Mouse (Mus musculus) MEL (cell line): ENCODE results near the gene Pde1c. TPM values are rescaled to one million over a fixed set of nuclear protein-coding genes. Genes with fewer than 3 reads are reported as not detected.

Source experiments
- DNase-seq: peaks from one replicate; pipeline ENCODE4 v3.0.0; 2011; ENCODE audit warnings: low read depth, low spot score
- H3K27ac ChIP-seq: 2 replicates; pipeline ENCODE4 v1.5.1; 2012; ENCODE audit warnings: low read depth, mild to moderate bottlenecking, control low read depth, low read length, moderate library complexity; ENCODE audit not compliant: control insufficient read depth
- H3K27me3 ChIP-seq, 2 experiments: fragments of 150-350 bp in 1 of 2; sonication (generic) in 1 of 2; 2 replicates each; pipeline ENCODE4 v1.6.1; 2012; ENCODE audit warnings: low read length in 2 of 2, mild to moderate bottlenecking in 2 of 2, improper control_type of control experiment in 1 of 2, moderate library complexity in 1 of 2; ENCODE audit not compliant: insufficient read depth in 2 of 2, control insufficient read depth in 1 of 2
- H3K36me3 ChIP-seq, 2 experiments: 2 replicates each; pipeline ENCODE4 v1.6.1; 2012 to 2014; ENCODE audit warnings: low read length in 2 of 2, improper control_type of control experiment in 1 of 2, inconsistent platforms in 1 of 2, mild to moderate bottlenecking in 1 of 2; ENCODE audit not compliant: insufficient read depth in 2 of 2, control insufficient read depth in 1 of 2
- H3K4me1 ChIP-seq, 2 experiments: fragments of 150-350 bp in 1 of 2; sonication (generic) in 1 of 2; 2 replicates each; pipeline ENCODE4 v1.6.1; 2012; ENCODE audit warnings: low read length in 2 of 2, improper control_type of control experiment in 1 of 2, mild to moderate bottlenecking in 1 of 2; ENCODE audit not compliant: insufficient read depth in 2 of 2, control insufficient read depth in 1 of 2
- H3K4me3 ChIP-seq, 2 experiments: fragments of 150-350 bp in 1 of 2; sonication (generic) in 1 of 2; 2 replicates each; pipeline ENCODE4 v1.5.1; 2012; ENCODE audit warnings: low read depth in 2 of 2, low read length in 2 of 2, mild to moderate bottlenecking in 2 of 2, moderate library complexity in 2 of 2, control low read depth in 1 of 2, improper control_type of control experiment in 1 of 2; ENCODE audit not compliant: control insufficient read depth in 1 of 2, insufficient read depth in 1 of 2
- H3K79me2 ChIP-seq: 2 replicates; pipeline ENCODE4 v1.6.1; 2012; ENCODE audit warnings: mild to moderate bottlenecking, low read length, moderate library complexity; ENCODE audit not compliant: control insufficient read depth, poor library complexity, insufficient read depth
- H3K9ac ChIP-seq: 2 replicates; pipeline ENCODE4 v1.6.1; 2012; ENCODE audit warnings: low read depth, mild to moderate bottlenecking, control low read depth, low read length, moderate library complexity; ENCODE audit not compliant: control insufficient read depth, poor library complexity, severe bottlenecking
- H3K9me3 ChIP-seq: fragments of 150-350 bp; sonication (generic); replicated peaks from 2 replicates; pipeline ENCODE4 v1.6.1; 2012; ENCODE audit warnings: mild to moderate bottlenecking, low read length, improper control_type of control experiment, moderate library complexity; ENCODE audit not compliant: insufficient read depth
- BHLHE40 ChIP-seq: IDR thresholded peaks from 2 replicates; pipeline ENCODE4 v1.6.1; 2012; ENCODE audit warnings: low read depth, mild to moderate bottlenecking, inconsistent platforms, low read length, improper control_type of control experiment, borderline replicate concordance
- CHD1 ChIP-seq: IDR thresholded peaks from 2 replicates; pipeline ENCODE4 v1.6.1; 2012; ENCODE audit warnings: low read depth, mild to moderate bottlenecking, inconsistent platforms, low read length, improper control_type of control experiment
- CTCF ChIP-seq, 3 experiments: IDR thresholded peaks in 2 of 3; conservative IDR thresholded peaks in 1 of 3; 2 replicates each; pipeline ENCODE4 v1.5.1; 2011 to 2012; ENCODE audit warnings: low read length in 3 of 3, low read depth in 2 of 3, mild to moderate bottlenecking in 2 of 3, improper control_type of control experiment in 1 of 3, inconsistent platforms in 1 of 3, mixed read lengths in 1 of 3, moderate library complexity in 1 of 3; ENCODE audit not compliant: control insufficient read depth in 1 of 3, insufficient read depth in 1 of 3, poor library complexity in 1 of 3, severe bottlenecking in 1 of 3
- ELF1 ChIP-seq: IDR thresholded peaks from 2 replicates; pipeline ENCODE4 v1.6.1; 2014; ENCODE audit warnings: low read depth, mild to moderate bottlenecking, inconsistent platforms, low read length, improper control_type of control experiment, moderate library complexity
- EP300 ChIP-seq, 2 experiments: IDR thresholded peaks; 2 replicates each; pipeline ENCODE4 v1.6.1; 2011; ENCODE audit warnings: improper control_type of control experiment in 2 of 2, low read length in 2 of 2, low read depth in 1 of 2, mild to moderate bottlenecking in 1 of 2
- ETS1 ChIP-seq: IDR thresholded peaks from 2 replicates; pipeline ENCODE4 v1.6.1; 2012; ENCODE audit warnings: low read depth, mild to moderate bottlenecking, inconsistent platforms, low read length, improper control_type of control experiment, moderate library complexity
- KAT2A ChIP-seq: conservative IDR thresholded peaks from 2 replicates; pipeline ENCODE4 v1.6.1; 2012; ENCODE audit warnings: low read depth, low read length, improper control_type of control experiment, inconsistent platforms
- MAX ChIP-seq: IDR thresholded peaks from 2 replicates; pipeline ENCODE4 v1.6.1; 2011; ENCODE audit warnings: low read length, improper control_type of control experiment
- MAZ ChIP-seq: IDR thresholded peaks from 2 replicates; pipeline ENCODE4 v1.6.1; 2012; ENCODE audit warnings: low read depth, mild to moderate bottlenecking, inconsistent platforms, low read length, improper control_type of control experiment
- MEF2A ChIP-seq: IDR thresholded peaks from 2 replicates; pipeline ENCODE4 v1.6.1; 2014; ENCODE audit warnings: low read depth, mild to moderate bottlenecking, inconsistent platforms, low read length, improper control_type of control experiment; ENCODE audit not compliant: poor library complexity, insufficient replicate concordance, severe bottlenecking; ENCODE audit errors: extremely low read depth
- MYC ChIP-seq: IDR thresholded peaks from 2 replicates; pipeline ENCODE4 v1.6.1; 2011; ENCODE audit warnings: low read depth, mild to moderate bottlenecking, low read length, improper control_type of control experiment, moderate library complexity
- POLR2AphosphoS2 ChIP-seq: IDR thresholded peaks from 2 replicates; pipeline ENCODE4 v1.6.1; 2011; ENCODE audit warnings: low read length, improper control_type of control experiment
- POLR2AphosphoS5 ChIP-seq: IDR thresholded peaks from 2 replicates; pipeline ENCODE4 v1.6.1; 2012; ENCODE audit warnings: low read depth, borderline replicate concordance, mild to moderate bottlenecking, inconsistent platforms, low read length, moderate library complexity, mixed read lengths
- TAL1 ChIP-seq: IDR thresholded peaks from 2 replicates; pipeline ENCODE4 v1.6.1; 2012; ENCODE audit warnings: mild to moderate bottlenecking, inconsistent platforms, low read length, moderate library complexity, mixed read lengths
- TCF12 ChIP-seq: IDR thresholded peaks from 2 replicates; pipeline ENCODE4 v1.6.1; 2014; ENCODE audit warnings: low read depth, mild to moderate bottlenecking, inconsistent platforms, low read length, improper control_type of control experiment, moderate library complexity
- UBTF ChIP-seq: IDR thresholded peaks from 2 replicates; pipeline ENCODE4 v1.6.1; 2012; ENCODE audit warnings: low read depth, mild to moderate bottlenecking, inconsistent platforms, low read length, improper control_type of control experiment, moderate library complexity, borderline replicate concordance; ENCODE audit not compliant: insufficient read depth
- USF2 ChIP-seq, 2 experiments: IDR thresholded peaks; 2 replicates each; pipeline ENCODE4 v1.6.1; 2011 to 2012; ENCODE audit warnings: improper control_type of control experiment in 2 of 2, low read length in 2 of 2, borderline replicate concordance in 1 of 2, inconsistent platforms in 1 of 2, low read depth in 1 of 2, mild to moderate bottlenecking in 1 of 2; ENCODE audit not compliant: insufficient read depth in 1 of 2
- ZC3H11A ChIP-seq: IDR thresholded peaks from 2 replicates; pipeline ENCODE4 v1.6.1; 2012; ENCODE audit warnings: low read depth, mild to moderate bottlenecking, inconsistent platforms, low read length, improper control_type of control experiment
- ZKSCAN1 ChIP-seq: IDR thresholded peaks from 2 replicates; pipeline ENCODE4 v1.6.1; 2012; ENCODE audit warnings: low read depth, mild to moderate bottlenecking, inconsistent platforms, low read length, improper control_type of control experiment, moderate library complexity
- polyA plus RNA-seq, 2 experiments: library from polyadenylated mRNA; stranded (reverse) in 1 of 2; unstranded in 1 of 2; fragments of >175 nt in 1 of 2; fragments of >200 nt in 1 of 2; gene quantifications; 2 replicates each; pipeline versions ENCODE4 v1.2.1 to v1.2.4; 2012; ENCODE audit warnings: low replicate concordance in 2 of 2, low read depth in 1 of 2; ENCODE audit not compliant: insufficient read length in 2 of 2, insufficient read depth in 1 of 2, missing spikeins in 1 of 2
- total RNA-seq: library from RNA; depleted of rRNA; stranded (reverse); fragments of 300-350 nt; gene quantifications from 2 replicates; pipeline ENCODE4 v1.2.3, GENCODE M21; 2012

Gene Pde1c
- total and polyA plus RNA-seq, 3 experiments, result not detected

DNA sequence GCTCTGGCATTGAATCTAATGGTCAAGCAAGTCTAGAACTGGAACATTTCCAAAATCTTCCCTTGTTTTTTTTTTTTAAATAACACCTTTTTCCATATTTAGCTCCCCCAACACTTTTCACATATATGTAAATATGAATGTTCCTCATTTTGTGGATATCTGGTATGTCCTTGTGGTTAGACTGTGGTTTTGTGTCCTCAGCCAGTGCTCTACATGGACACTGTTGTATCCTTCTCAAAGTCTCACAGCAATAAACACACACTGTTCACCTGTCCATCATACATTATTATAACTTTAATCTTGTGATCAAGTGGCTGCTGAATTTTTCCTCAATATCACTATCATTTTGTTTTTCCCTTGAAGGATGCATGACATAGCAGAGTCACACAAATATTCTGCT, 34.2 kb downstream of the Pde1c start:
- TF ChIP-seq MAX (no peak), ETS1 (no peak), POLR2AphosphoS5 (no peak)
- no peak overlapping the region for H3K9ac ChIP-seq
- no peaks in the 10 kb centered on the region for H3K79me2 ChIP-seq
- H3K4me1 ChIP-seq, result no peaks in the 10 kb centered on the region
- no peaks in the 10 kb centered on the region for H3K27me3 ChIP-seq
- no peak for DNase-seq
- no peaks in the 10 kb centered on the region for H3K36me3 ChIP-seq
- no peaks in the 10 kb centered on the region for H3K9me3 ChIP-seq
- H3K27ac ChIP-seq, result no peak overlapping the region
- H3K4me3 ChIP-seq, result no peak overlapping the region

DNA sequence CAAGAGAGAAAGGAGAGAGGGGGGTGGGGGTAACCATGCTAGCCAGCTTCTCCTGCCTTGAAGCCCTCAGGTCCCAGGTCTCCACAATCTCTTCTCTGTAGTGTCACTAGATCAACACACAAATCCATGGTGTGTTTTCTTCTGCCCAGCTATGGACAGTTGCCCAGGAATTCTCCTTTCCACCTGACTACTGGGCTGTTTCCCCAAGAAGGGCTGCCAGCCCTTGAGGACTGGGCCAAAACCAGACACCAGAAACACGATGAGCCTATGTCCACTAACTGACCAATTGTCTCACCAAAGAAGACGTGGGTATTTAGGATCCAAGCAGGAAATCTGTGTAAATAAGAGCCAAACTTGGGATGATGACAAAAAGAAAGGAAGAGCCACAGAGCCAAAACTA, 36.6 kb downstream of the Pde1c start:
- no peaks in the 10 kb centered on the region for H3K4me1 ChIP-seq
- H3K9ac ChIP-seq, result no peak overlapping the region
- no peaks in the 10 kb centered on the region for H3K27me3 ChIP-seq
- TF ChIP-seq POLR2AphosphoS2 (no peak), KAT2A (no peak), TCF12 (no peak), ZC3H11A (no peak), ELF1 (no peak)
- no peaks in the 10 kb centered on the region for H3K36me3 ChIP-seq
- no peaks in the 10 kb centered on the region for H3K9me3 ChIP-seq
- no peak overlapping the region for H3K4me3 ChIP-seq
- no peaks in the 10 kb centered on the region for H3K79me2 ChIP-seq
- H3K27ac ChIP-seq, result no peak overlapping the region
- no peak for DNase-seq

DNA sequence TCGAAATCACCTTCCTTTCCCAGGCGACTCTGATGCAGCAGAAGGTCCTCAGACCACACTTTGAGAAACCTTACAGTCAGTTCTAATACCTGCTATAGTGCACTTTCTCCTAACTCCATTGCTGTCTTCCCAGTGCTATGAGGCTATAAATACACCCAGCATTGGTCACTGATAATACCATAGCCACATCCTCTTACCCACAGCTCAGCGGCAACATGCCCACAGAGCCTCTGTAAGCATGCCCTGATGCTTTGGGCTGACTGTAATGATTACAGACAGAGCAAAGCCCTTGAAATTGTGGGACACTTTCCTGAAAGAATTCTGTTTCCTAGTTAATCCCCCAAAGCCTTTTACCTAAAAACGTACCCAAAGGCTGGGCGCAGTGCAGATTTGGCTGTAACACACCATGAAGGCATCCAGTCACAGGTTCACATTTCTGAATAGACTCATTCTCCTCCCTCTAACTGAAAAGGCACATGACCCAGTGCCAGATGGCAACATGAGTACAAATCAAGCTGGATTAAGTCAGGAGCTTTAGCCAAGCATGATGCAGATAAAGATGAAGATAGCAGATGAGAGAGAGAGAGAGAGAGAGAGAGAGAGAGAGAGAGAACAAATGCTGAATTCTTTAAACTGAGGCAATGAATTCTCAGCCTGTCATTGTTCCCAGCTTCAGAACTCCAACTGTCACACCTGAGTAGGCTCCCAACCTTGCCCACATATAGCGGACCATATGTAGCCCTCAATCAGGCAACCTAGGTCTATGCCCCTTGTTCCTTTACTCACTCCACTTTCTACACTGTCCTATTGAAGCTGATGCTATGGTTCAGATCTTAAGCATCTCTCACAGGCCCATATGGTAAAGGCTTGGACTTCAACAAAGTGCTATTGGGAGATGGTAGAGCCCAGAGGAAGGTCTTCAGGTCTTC, 44.7 kb downstream of the Pde1c start:
- Histone ChIP-seq H3K27ac (no peak overlapping the region), H3K9me3 (no peaks in the 10 kb centered on the region), H3K79me2 (no peaks in the 10 kb centered on the region), H3K27me3 (no peaks in the 10 kb centered on the region), H3K4me1 (no peaks in the 10 kb centered on the region), H3K9ac (no peak overlapping the region), H3K4me3 (no peak overlapping the region), H3K36me3 (no peaks in the 10 kb centered on the region)
- TF ChIP-seq BHLHE40 (no peak), USF2 (IDR thresholded peaks at IDR 0.05; ENCODE audit: borderline replicate concordance in 1 of 2, insufficient read depth in 1 of 2, low read depth in 1 of 2, low read length in 2 of 2) (no peak), TAL1 (no peak), MAZ (no peak), CHD1 (no peak), MEF2A (no peak), POLR2AphosphoS5 (no peak), TCF12 (no peak), MYC (no peak), CTCF (IDR thresholded peaks at IDR 0.05 in 2 of 3, conservative IDR thresholded peaks at IDR 0.05 in 1 of 3; ENCODE audit: control insufficient read depth in 1 of 3, insufficient read depth in 1 of 3, low read depth in 2 of 3, low read length in 3 of 3, poor library complexity in 1 of 3, severe bottlenecking in 1 of 3) (no peak), UBTF (no peak), MAX (no peak), ZKSCAN1 (no peak), EP300 (IDR thresholded peaks at IDR 0.05; ENCODE audit: low read depth in 1 of 2, low read length in 2 of 2) (no peak)
- DNase-seq, result no peak
